Mouse (Mus musculus) bone marrow macrophage, adult 2 months (primary cell): ENCODE data around the gene Meig1.

Experiments
- CTCF ChIP-seq: IDR thresholded peaks from 2 replicates; pipeline ENCODE4 v1.5.1; 2012; ENCODE audit warnings: low read depth, mild to moderate bottlenecking, low read length, moderate library complexity
- POLR2A ChIP-seq: IDR thresholded peaks from 2 replicates; pipeline ENCODE4 v1.6.1; 2012; ENCODE audit warnings: mild to moderate bottlenecking, low read depth, low read length, borderline replicate concordance

DNA sequence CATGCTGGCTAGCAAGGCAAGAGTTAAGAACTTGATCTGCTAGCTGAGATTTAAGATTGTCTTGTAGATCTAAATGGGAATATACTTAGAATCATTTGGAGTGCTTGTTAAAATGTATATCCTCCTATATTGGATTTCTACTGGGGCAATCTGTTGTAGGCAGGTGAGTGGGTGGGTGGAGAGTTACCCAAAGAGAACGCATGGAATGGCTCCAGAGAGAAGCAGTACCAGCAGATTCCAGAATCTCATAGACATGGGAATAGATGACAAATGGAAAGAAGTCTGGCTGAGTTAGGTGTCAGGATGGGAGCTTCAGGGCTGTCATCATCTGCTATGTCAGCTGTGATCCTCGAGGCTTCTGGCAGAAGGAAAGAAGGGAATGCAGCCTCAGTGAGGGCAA is 27.0 kb upstream of the Meig1 start:
- TF ChIP-seq POLR2A (no peak), CTCF (no peak)
